In the genomic region with DNA sequence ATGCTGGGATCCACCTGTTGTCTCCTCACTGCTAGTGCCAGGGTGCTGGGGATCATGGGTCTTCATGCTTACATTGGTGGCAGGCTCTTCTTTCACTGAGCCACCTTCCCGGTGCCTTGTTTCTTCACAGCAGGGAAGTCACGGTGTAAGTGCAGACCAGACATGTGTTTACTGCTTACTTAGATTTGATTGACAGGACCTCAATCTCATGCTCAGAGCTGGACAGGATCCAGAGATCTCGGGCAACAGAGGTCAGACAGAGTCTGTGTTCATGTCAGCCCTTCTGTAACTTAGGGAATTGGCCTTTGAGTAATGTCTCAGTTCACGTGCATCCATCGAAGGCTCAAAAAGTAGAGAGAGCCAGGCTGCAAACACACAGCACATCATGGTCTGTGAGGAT, we compare ENCODE assay signal across 14 mouse cellular contexts.
"Had no signal": no experiment of that assay in that cellular context is flagged by ENCODE, and none has a peak within 500 bp of the region (broad histone marks: within the 10 kb centered on the region; RNA-seq: fewer than 3 reads in every experiment).

No protein-coding gene starts in this region.

- H3K9ac ChIP-seq: limb, embryonic 13.5 days; liver, embryonic 12.5 days; lung, embryonic 14.5 days; midbrain, embryonic 12.5 days; neural tube, embryonic 13.5 days; stomach, embryonic 15.5 days had no signal

- H3K4me3 ChIP-seq: limb, embryonic 13.5 days; liver, embryonic 12.5 days; midbrain, embryonic 12.5 days; neural tube, embryonic 13.5 days; stomach, embryonic 15.5 days had no signal

- H3K36me3 ChIP-seq: limb, embryonic 13.5 days; liver, embryonic 12.5 days; midbrain, embryonic 12.5 days; neural tube, embryonic 13.5 days; stomach, embryonic 15.5 days had no signal

- H3K4me1 ChIP-seq: limb, embryonic 13.5 days; midbrain, embryonic 12.5 days; stomach, embryonic 15.5 days had no signal

- H3K4me2 ChIP-seq: limb, embryonic 13.5 days; liver, embryonic 12.5 days; lung, embryonic 14.5 days; midbrain, embryonic 12.5 days; neural tube, embryonic 13.5 days; stomach, embryonic 15.5 days had no signal

- H3K27me3 ChIP-seq: limb, embryonic 13.5 days; liver, embryonic 12.5 days; midbrain, embryonic 12.5 days; neural tube, embryonic 13.5 days; stomach, embryonic 15.5 days had no signal

- H3K27ac ChIP-seq: limb, embryonic 13.5 days; liver, embryonic 12.5 days; midbrain, embryonic 12.5 days; neural tube, embryonic 13.5 days; stomach, embryonic 15.5 days had no signal

- ATAC-seq: intestine, embryonic 16.5 days; liver, embryonic 12.5 days; midbrain, embryonic 16.5 days had no signal

- DNase-seq: left cerebral cortex, postnatal 4 days; lung, embryonic 14.5 days; lung, postnatal 10 days; lung, postnatal 4 days; retina, postnatal 1 day; right cerebral cortex, postnatal 4 days; thymus, postnatal 4 days had no signal

- H3K9me3 ChIP-seq: limb, embryonic 13.5 days; liver, embryonic 12.5 days; midbrain, embryonic 12.5 days; neural tube, embryonic 13.5 days; stomach, embryonic 15.5 days had no signal
